Mouse (Mus musculus): ENCODE data around the gene Slc6a19.

DNA sequence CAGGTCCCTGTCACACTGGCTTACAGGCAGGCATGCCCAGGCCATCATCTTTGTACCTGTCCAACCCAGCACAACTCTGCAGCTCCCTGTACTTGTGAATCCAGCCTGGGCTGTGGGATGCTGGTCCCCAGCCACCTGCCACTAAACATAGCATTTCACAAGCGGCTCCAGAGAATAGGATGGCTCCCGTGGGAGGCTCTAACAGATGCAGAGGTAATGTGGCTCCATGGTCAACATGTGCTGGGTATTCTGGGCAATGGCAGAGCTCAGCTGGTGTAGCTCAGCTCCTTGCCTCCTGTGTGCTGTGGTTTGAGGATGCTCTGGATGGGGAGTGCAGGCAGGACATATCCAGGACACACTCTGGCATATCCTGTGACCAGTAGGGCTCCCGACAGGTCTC, 39.0 kb upstream of the Slc6a19 start:
- TF ChIP-seq POLR2A (IDR thresholded peaks at IDR 0.05; ENCODE audit: insufficient read length, low read depth) (no peak), REST (IDR thresholded peaks at IDR 0.05; ENCODE audit: insufficient read depth, insufficient read length) (no peak), E2F4 (IDR thresholded peaks at IDR 0.05; ENCODE audit: insufficient read depth) (no peak), MAX (IDR thresholded peaks at IDR 0.05; ENCODE audit: low read depth) (no peak), USF1 (IDR thresholded peaks at IDR 0.05; ENCODE audit: low read depth) (no peak), MYOG (IDR thresholded peaks at IDR 0.05; ENCODE audit: control insufficient read depth in 1 of 3, insufficient read depth in 1 of 3, insufficient read length in 2 of 3, low read depth in 2 of 3) (no peak), TCF3 (IDR thresholded peaks at IDR 0.05; ENCODE audit: insufficient read length, low read depth) (no peak)
